Mouse (Mus musculus) WW6 (cell line): ENCODE measurements around the gene Phf24.

Source experiments
- DNase-seq: peaks from one replicate; pipeline ENCODE4 v3.0.0-alpha.2; 2013; ENCODE audit warnings: low read depth, low spot score

Phf24 gene

GRCm38 (mm10) chr4:42916617-42917401 lies at the start of gene Phf24:
Phf24 (plus strand) TSS chr4:42916660.
- DNase-seq, result no peak

GRCm38 (mm10) chr4:42867390-42867789 lies 49.1 kb upstream of the Phf24 start:
- DNase-seq, result no peak

GRCm38 (mm10) chr4:42868193-42868592 lies 48.3 kb upstream of the Phf24 start:
- DNase-seq, result no peak

GRCm38 (mm10) chr4:42870748-42871147 lies 45.7 kb upstream of the Phf24 start:
- no peak for DNase-seq

- no peak for DNase-seq
Measured at GRCm38 (mm10) chr4:42872151-42872550, 44.3 kb upstream of the Phf24 start.

- no peak for DNase-seq
Measured at GRCm38 (mm10) chr4:42872746-42873435, 43.6 kb upstream of the Phf24 start.

GRCm38 (mm10) chr4:42874134-42874533 lies 42.3 kb upstream of the Phf24 start, which contains the start of gene Fam205c:
Fam205c (minus strand) TSS chr4:42874234.
- no peak for DNase-seq

- DNase-seq, result no peak
Measured at GRCm38 (mm10) chr4:42876586-42877291, 39.7 kb upstream of the Phf24 start.

GRCm38 (mm10) chr4:42877657-42878056 lies 38.8 kb upstream of the Phf24 start:
- no peak for DNase-seq

GRCm38 (mm10) chr4:42879829-42880676 lies 36.4 kb upstream of the Phf24 start:
- no peak for DNase-seq

- no peak for DNase-seq
Measured at GRCm38 (mm10) chr4:42880677-42880948, 35.8 kb upstream of the Phf24 start.

- no peak for DNase-seq
Measured at GRCm38 (mm10) chr4:42886926-42887325, 29.5 kb upstream of the Phf24 start.

GRCm38 (mm10) chr4:42888806-42889205 lies 27.7 kb upstream of the Phf24 start:
- no peak for DNase-seq

- no peak for DNase-seq
Measured at GRCm38 (mm10) chr4:42891176-42891575, 25.3 kb upstream of the Phf24 start.

- DNase-seq, result no peak
Measured at GRCm38 (mm10) chr4:42895118-42895517, 21.3 kb upstream of the Phf24 start.

- DNase-seq, result no peak
Measured at GRCm38 (mm10) chr4:42898914-42899313, 17.5 kb upstream of the Phf24 start.

GRCm38 (mm10) chr4:42900878-42901277 lies 15.6 kb upstream of the Phf24 start:
- DNase-seq, result no peak

GRCm38 (mm10) chr4:42902174-42902573 lies 14.3 kb upstream of the Phf24 start:
- DNase-seq, result no peak

GRCm38 (mm10) chr4:42902730-42903129 lies 13.7 kb upstream of the Phf24 start:
- no peak for DNase-seq

- no peak for DNase-seq
Measured at GRCm38 (mm10) chr4:42903942-42904341, 12.5 kb upstream of the Phf24 start.

GRCm38 (mm10) chr4:42904523-42904922 lies 11.9 kb upstream of the Phf24 start:
- DNase-seq, result no peak

GRCm38 (mm10) chr4:42904966-42905365 lies 11.5 kb upstream of the Phf24 start:
- DNase-seq, result no peak
